12 mouse cellular contexts compared by ENCODE assay signal in the genomic region with DNA sequence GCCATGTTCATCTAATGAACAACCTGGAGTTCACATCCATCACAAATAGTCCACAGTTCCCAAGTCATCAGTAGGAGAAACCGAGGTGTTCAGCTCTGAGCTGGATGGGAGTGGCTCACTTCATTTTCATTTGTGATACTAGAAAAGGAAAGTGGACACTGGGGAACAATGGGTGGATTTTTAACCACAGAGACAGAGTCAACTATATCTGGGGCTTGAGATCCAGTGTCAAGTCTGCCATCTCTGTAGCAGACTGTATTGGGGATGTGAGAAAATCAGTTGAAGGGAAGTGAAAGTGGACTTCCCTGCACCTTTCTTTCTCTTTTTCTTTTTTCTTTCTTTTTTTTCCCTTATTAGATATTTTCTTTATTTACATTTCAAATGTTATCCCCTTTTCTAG.
"Had no signal": no experiment of that assay in that cellular context is flagged by ENCODE, and none has a peak within 500 bp of the region (broad histone marks: within the 10 kb centered on the region; RNA-seq: fewer than 3 reads in every experiment).

No protein-coding gene starts in this region.

- ATAC-seq: intestine, postnatal 0 days; lung, postnatal 0 days; midbrain, embryonic 15.5 days had no signal

- DNase-seq: kidney, adult 8-10 months; kidney, postnatal 36 days; layer of hippocampus, adult 9-11 months; layer of hippocampus, postnatal 36 days; left cerebral cortex, postnatal 4 days; lung, adult 2 months; lung, postnatal 36 days; right cerebral cortex, postnatal 25 days; thymus, postnatal 25 days had no signal
